Mouse (Mus musculus): ENCODE measurements at regions not wholly inside any gene's neighbourhood (a gene's known extent, or its start where the extent isn't known, plus 50 kb on each side); places are given as distances from the start of the nearest gene placed in this dataset.

DNA sequence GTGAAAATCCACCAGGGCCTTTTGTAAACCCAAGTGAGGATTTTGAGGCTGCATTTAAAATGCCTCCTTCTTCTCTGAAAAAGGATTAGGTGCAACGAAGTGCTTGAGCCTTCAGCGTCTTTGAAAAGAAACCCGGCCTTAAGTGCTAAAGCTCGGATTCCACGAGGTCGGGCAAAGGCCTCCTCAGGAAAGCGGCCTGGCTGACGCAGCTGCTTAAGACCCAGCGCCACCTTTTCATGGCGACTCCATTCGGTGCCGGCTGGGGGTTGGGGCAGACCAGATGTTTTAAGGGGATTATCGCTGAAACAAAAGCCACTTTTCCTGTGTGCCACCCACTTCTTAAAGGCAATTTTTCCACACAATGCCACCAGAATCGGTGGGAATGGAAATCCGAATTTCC is 61.6 kb upstream of the 4932438H23Rik start:
- 44% methylated on average over 15 of the region's 15 CpGs for whole genome bisulfite sequencing
- H3K36me3 ChIP-seq (ENCODE audit: insufficient read depth, low read length), result no peaks in the 10 kb centered on the region
- H3K27me3 ChIP-seq (ENCODE audit: insufficient read depth, low read length), result peaks cover 6% of the 10 kb centered on the region
- TF ChIP-seq CTCF (IDR thresholded peaks at IDR 0.05; ENCODE audit: low read depth), result no peak
- no peak overlapping the region for H3K9ac ChIP-seq (replicated peaks; ENCODE audit: low read length)
- no peak overlapping the region for H3K27ac ChIP-seq
- no peaks in the 10 kb centered on the region for H3K4me1 ChIP-seq (ENCODE audit: insufficient read depth, low read length)
- DNase-seq (ENCODE audit: low spot score), result no peak
- no peak overlapping the region for H3K4me2 ChIP-seq (ENCODE audit: low read depth, low read length)
- H3K4me3 ChIP-seq (ENCODE audit: low read length), result no peak overlapping the region
- no peaks in the 10 kb centered on the region for H3K9me3 ChIP-seq (ENCODE audit: low read length)
- ATAC-seq, result no peak

DNA sequence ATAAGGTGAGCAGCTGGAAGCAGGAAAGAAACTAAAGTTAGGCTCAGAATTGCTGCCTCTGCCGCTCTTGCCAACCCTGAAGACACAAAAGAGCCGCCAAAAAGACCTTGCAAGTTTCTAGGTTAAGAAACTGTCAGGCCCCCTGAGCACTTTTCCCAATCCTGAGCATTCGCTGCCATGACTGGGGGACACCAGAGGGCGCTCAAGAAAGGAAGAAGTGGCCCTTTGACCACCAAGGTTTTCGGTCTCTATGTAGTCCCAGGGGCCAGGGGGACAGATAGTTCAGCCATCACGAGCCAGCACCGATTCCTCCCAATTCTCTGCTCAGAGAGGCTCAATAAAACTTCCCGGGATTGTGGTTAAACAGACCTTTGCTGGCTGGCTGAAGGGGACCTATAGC is 64.6 kb upstream of the Olig2 start:
- TF ChIP-seq CTCF (IDR thresholded peaks at IDR 0.05; ENCODE audit: low read depth), result peak; percentile 63
- H3K9me3 ChIP-seq (ENCODE audit: low read length), result no peaks in the 10 kb centered on the region
- H3K4me2 ChIP-seq (ENCODE audit: low read depth, low read length), result no peak overlapping the region
- DNase-seq (ENCODE audit: low spot score) (peak; percentile 60), ATAC-seq (no peak)
- no peaks in the 10 kb centered on the region for H3K36me3 ChIP-seq (ENCODE audit: insufficient read depth, low read length)
- H3K27me3 ChIP-seq (ENCODE audit: insufficient read depth, low read length), result peaks cover 25% of the 10 kb centered on the region
- H3K4me3 ChIP-seq (ENCODE audit: low read length), result no peak overlapping the region
- no peak overlapping the region for H3K27ac ChIP-seq
- no peak overlapping the region for H3K9ac ChIP-seq (replicated peaks; ENCODE audit: low read length)
- WGBS, result 12% methylated on average over 8 of the region's 8 CpGs
- H3K4me1 ChIP-seq (ENCODE audit: insufficient read depth, low read length), result no peaks in the 10 kb centered on the region

DNA sequence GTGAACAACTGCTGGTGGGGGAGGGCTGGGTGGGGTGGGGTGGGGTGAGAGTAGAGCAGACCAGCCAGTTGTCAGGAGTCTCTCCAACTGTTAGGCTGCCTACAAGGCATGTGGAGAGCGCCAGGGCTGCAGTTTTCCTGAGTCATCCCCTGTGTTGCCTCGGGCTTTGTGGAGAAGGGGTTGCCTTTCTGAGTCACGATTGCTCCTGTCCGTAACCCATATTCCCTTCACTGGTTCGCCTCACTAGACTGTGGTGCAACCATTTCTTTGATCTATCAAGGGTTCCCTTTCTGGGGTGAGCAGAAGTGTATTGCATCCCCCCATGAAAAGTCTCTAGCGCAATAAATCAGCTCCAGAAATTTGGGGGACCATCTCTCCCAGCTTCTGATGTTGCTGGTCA is 63.6 kb upstream of the Olig2 start:
- Histone ChIP-seq H3K9ac (replicated peaks; ENCODE audit: low read length) (no peak overlapping the region), H3K36me3 (ENCODE audit: insufficient read depth, low read length) (no peaks in the 10 kb centered on the region), H3K4me3 (ENCODE audit: low read length) (no peak overlapping the region), H3K4me1 (ENCODE audit: insufficient read depth, low read length) (no peaks in the 10 kb centered on the region), H3K9me3 (ENCODE audit: low read length) (no peaks in the 10 kb centered on the region), H3K27ac (no peak overlapping the region), H3K27me3 (ENCODE audit: insufficient read depth, low read length) (peaks cover 25% of the 10 kb centered on the region), H3K4me2 (ENCODE audit: low read depth, low read length) (no peak overlapping the region)
- ATAC-seq, result no peak
- no peak for DNase-seq (ENCODE audit: low spot score)
- WGBS, result 81% methylated on average over 6 of the region's 6 CpGs
- TF ChIP-seq CTCF (IDR thresholded peaks at IDR 0.05; ENCODE audit: low read depth), result no peak

DNA sequence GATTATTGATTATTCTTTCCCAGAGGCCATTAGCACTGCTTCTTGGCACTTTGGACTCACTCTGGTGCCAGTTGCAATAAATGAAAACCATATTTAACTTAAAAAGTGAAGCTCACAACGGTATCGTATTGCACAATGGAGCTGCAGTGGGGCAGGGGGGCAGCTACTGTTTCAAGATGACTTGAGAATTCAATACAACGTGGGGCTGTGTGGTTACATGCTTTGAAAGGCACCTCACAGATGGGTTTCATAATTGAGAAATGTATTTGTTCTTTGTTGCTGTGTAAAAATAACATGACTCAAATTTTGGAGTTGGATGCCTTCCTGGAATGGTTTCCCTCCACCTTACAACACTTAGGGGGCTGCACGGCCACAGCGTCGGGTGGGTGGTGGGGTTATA is 62.9 kb upstream of the Olig2 start:
- H3K27me3 ChIP-seq (ENCODE audit: insufficient read depth, low read length), result peaks cover 30% of the 10 kb centered on the region
- TF ChIP-seq CTCF (IDR thresholded peaks at IDR 0.05; ENCODE audit: low read depth), result no peak
- H3K4me2 ChIP-seq (ENCODE audit: low read depth, low read length), result no peak overlapping the region
- no peaks in the 10 kb centered on the region for H3K4me1 ChIP-seq (ENCODE audit: insufficient read depth, low read length)
- no peaks in the 10 kb centered on the region for H3K36me3 ChIP-seq (ENCODE audit: insufficient read depth, low read length)
- no peak overlapping the region for H3K27ac ChIP-seq
- no peak for DNase-seq (ENCODE audit: low spot score)
- H3K9ac ChIP-seq (replicated peaks; ENCODE audit: low read length), result no peak overlapping the region
- 83% methylated on average over 6 of the region's 6 CpGs for WGBS
- ATAC-seq, result no peak
- no peaks in the 10 kb centered on the region for H3K9me3 ChIP-seq (ENCODE audit: low read length)
- no peak overlapping the region for H3K4me3 ChIP-seq (ENCODE audit: low read length)

DNA sequence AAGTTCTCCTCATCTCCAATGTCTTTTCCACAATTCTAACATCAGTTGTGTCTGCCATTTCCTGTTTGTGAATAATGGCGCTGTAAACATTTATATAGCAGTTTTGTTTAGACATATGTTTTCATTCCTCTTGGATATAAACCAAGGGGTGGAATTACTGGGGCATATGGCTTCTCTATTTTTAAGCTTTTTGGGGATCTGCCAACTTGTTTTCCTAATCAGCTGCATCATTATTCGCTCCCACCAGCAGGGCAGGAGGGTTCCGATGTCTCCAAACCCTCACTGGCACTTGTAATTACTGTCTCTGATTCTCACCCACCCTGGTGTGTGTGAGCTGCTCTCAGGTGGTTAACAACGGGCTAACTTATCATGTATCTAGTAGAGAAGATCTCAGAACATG is 59.4 kb upstream of the Olig2 start:
- no peaks in the 10 kb centered on the region for H3K9me3 ChIP-seq (ENCODE audit: low read length)
- no peak for TF ChIP-seq CTCF (IDR thresholded peaks at IDR 0.05; ENCODE audit: low read depth)
- 58% methylated on average over 4 of the region's 4 CpGs for WGBS
- H3K27ac ChIP-seq, result no peak overlapping the region
- no peak for DNase-seq (ENCODE audit: low spot score)
- H3K4me3 ChIP-seq (ENCODE audit: low read length), result no peak overlapping the region
- H3K36me3 ChIP-seq (ENCODE audit: insufficient read depth, low read length), result no peaks in the 10 kb centered on the region
- no peaks in the 10 kb centered on the region for H3K4me1 ChIP-seq (ENCODE audit: insufficient read depth, low read length)
- no peak overlapping the region for H3K9ac ChIP-seq (replicated peaks; ENCODE audit: low read length)
- H3K4me2 ChIP-seq (ENCODE audit: low read depth, low read length), result no peak overlapping the region
- peaks cover 43% of the 10 kb centered on the region for H3K27me3 ChIP-seq (ENCODE audit: insufficient read depth, low read length)
- no peak for ATAC-seq

DNA sequence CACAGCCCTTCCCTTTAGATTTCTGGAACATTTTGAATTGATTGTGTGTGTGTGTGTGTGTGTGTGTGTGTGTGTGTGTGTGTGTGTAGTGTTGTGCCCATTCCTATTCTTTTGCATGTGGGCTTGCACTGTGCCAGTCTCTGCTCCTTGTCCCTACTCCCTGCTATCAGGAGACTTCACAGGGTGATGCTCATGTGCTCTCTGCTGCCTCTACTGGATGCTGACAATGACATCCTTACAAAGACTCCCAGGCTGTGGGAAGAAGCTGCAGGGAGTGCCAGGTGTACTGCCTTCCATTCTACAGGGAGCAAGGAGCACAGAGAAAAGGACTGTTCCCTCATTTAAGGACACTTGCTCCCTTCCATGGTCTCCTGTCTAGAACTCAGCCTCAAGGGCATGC is 58.4 kb upstream of the Olig2 start:
- peak; percentile 75 for DNase-seq (ENCODE audit: low spot score)
- ATAC-seq, result 0 out of 2 replicates have a peak, but pooled peaks have one; percentile 58
- no peak overlapping the region for H3K4me3 ChIP-seq (ENCODE audit: low read length)
- no peaks in the 10 kb centered on the region for H3K4me1 ChIP-seq (ENCODE audit: insufficient read depth, low read length)
- no peaks in the 10 kb centered on the region for H3K9me3 ChIP-seq (ENCODE audit: low read length)
- peaks cover 41% of the 10 kb centered on the region for H3K27me3 ChIP-seq (ENCODE audit: insufficient read depth, low read length)
- no peak overlapping the region for H3K9ac ChIP-seq (replicated peaks; ENCODE audit: low read length)
- peak; percentile 82 for TF ChIP-seq CTCF (IDR thresholded peaks at IDR 0.05; ENCODE audit: low read depth)
- H3K4me2 ChIP-seq (ENCODE audit: low read depth, low read length), result no peak overlapping the region
- H3K27ac ChIP-seq, result no peak overlapping the region
- no peaks in the 10 kb centered on the region for H3K36me3 ChIP-seq (ENCODE audit: insufficient read depth, low read length)

DNA sequence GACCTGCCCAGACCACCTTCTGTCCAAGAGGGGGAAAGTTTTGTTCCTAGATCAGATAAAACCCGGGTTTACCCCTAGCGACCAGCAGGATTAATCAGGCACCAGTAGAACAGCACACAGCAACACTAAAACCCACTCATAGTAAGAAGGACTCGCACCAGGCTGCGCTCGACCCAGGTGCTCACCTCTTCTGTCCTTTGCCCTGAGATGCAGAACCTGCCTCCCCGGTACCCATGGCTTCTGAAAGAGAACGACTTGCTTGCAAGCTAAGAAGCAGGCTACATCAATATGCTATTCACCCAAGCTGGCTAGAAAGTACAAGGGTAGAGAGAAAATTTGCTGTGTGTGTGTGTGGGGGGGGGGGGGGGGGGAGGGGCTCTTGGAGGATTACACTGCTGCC is 56.9 kb upstream of the Olig2 start:
- Histone ChIP-seq H3K9ac (replicated peaks; ENCODE audit: low read length) (no peak overlapping the region), H3K27ac (no peak overlapping the region), H3K27me3 (ENCODE audit: insufficient read depth, low read length) (peaks cover 28% of the 10 kb centered on the region), H3K4me3 (ENCODE audit: low read length) (no peak overlapping the region), H3K36me3 (ENCODE audit: insufficient read depth, low read length) (no peaks in the 10 kb centered on the region), H3K9me3 (ENCODE audit: low read length) (no peaks in the 10 kb centered on the region), H3K4me2 (ENCODE audit: low read depth, low read length) (no peak overlapping the region), H3K4me1 (ENCODE audit: insufficient read depth, low read length) (no peaks in the 10 kb centered on the region)
- ATAC-seq (no peak), DNase-seq (ENCODE audit: low spot score) (no peak)
- no peak for TF ChIP-seq CTCF (IDR thresholded peaks at IDR 0.05; ENCODE audit: low read depth)
- 40% methylated on average over 7 of the region's 7 CpGs for WGBS

All from hindbrain, postnatal 0 days (tissue).